Mouse (Mus musculus) heart, embryonic 11.5 days (tissue): Measurements from ENCODE around the gene 1810043G02Rik. TPM values are rescaled to one million over a fixed set of nuclear protein-coding genes. Genes with fewer than 3 reads are reported as not detected.
"Not testable (repeated sequence)": the region's sequence is repeated elsewhere in the genome, so short reads cannot be mapped to it uniquely, and the experiment has no call there.

Source experiments
- ATAC-seq: fragments of 200-750 bp; cut with Nextera tagmentation; replicated peaks from 2 replicates; pipeline ENCODE4 v1.8.0; 2017; ENCODE audit warnings: moderate library complexity; ENCODE audit not compliant: insufficient number of reproducible peaks, low FRiP score, low TSS enrichment
- H3K27ac ChIP-seq: fragments of 300-500 bp; sonication (generic); 2 replicates; pipeline ENCODE4 v1.5.1; 2014; ENCODE audit warnings: mild to moderate bottlenecking, low read depth, low read length
- H3K27me3 ChIP-seq: fragments of 300-500 bp; sonication (generic); 2 replicates; pipeline ENCODE4 v1.6.1; 2014; ENCODE audit warnings: mild to moderate bottlenecking, low read length, mixed read lengths; ENCODE audit not compliant: control insufficient read depth, insufficient read depth
- H3K36me3 ChIP-seq: fragments of 300-500 bp; sonication (generic); 2 replicates; pipeline ENCODE4 v1.6.1; 2014; ENCODE audit warnings: mild to moderate bottlenecking, low read length, moderate library complexity, mixed read lengths; ENCODE audit not compliant: control insufficient read depth, insufficient read depth
- H3K4me1 ChIP-seq: fragments of 300-500 bp; sonication (generic); 2 replicates; pipeline ENCODE4 v1.6.1; 2014; ENCODE audit warnings: low read length; ENCODE audit not compliant: control insufficient read depth, insufficient read depth
- H3K4me2 ChIP-seq: fragments of 300-500 bp; sonication (generic); 2 replicates; pipeline ENCODE4 v1.6.1; 2014; ENCODE audit warnings: mild to moderate bottlenecking, moderate library complexity
- H3K4me3 ChIP-seq: fragments of 300-500 bp; sonication (generic); 2 replicates; pipeline ENCODE4 v1.5.1; 2014; ENCODE audit warnings: low read depth, low read length
- H3K9ac ChIP-seq: fragments of 300-500 bp; sonication (generic); 2 replicates; pipeline ENCODE4 v1.6.1; 2014; ENCODE audit warnings: mild to moderate bottlenecking, low read depth, low read length, moderate library complexity
- H3K9me3 ChIP-seq: fragments of 300-500 bp; sonication (generic); replicated peaks from 2 replicates; pipeline ENCODE4 v1.6.1; 2016; ENCODE audit warnings: low read length; ENCODE audit not compliant: control insufficient read depth
- WGBS: fragments of 180-500 bp; shearing (Covaris S2); extraction: QIAGEN DNeasy Blood & Tissue Kit; methylation state at CpG from one replicate; pipeline ENCODE4 v1.1.7; 2014; ENCODE audit not compliant: insufficient replicate concordance; 5-methylcytosine and 5-hydroxymethylcytosine counted together
- polyA plus RNA-seq: library from polyadenylated mRNA; unstranded; fragments of >200 nt; fragmentation: Nextera tagmentation; extraction: Ambion mirVana; gene quantifications from 2 replicates; pipeline ENCODE4 v1.2.1, GENCODE M21; 2014

The 1810043G02Rik gene
- 17.1 and 17.2 TPM in 2 replicates for polyA plus RNA-seq

- H3K4me1 ChIP-seq, result peaks cover 5% of the 10 kb centered on the region
- H3K27ac ChIP-seq, result peak within 1 kb of the TSS; percentile 29; the same call in 1 of the 2 replicates
- no peaks in the 10 kb centered on the region for H3K9me3 ChIP-seq
- H3K4me3 ChIP-seq, result peak within 1 kb of the TSS; percentile 70
- H3K9ac ChIP-seq, result peak within 1 kb of the TSS; percentile 80
- H3K27me3 ChIP-seq, result no peaks in the 10 kb centered on the region; the same call in 1 of the 2 replicates
- 1% methylated on average over 57 of the region's 57 CpGs for WGBS
- ATAC-seq, result peak; percentile 94
- H3K36me3 ChIP-seq, result no peaks in the 10 kb centered on the region
- peak within 1 kb of the TSS; percentile 88 for H3K4me2 ChIP-seq
Measured at GRCm38 (mm10) chr10:77978351-77979350, at the start of gene 1810043G02Rik. Gene 1810043G02Rik (plus strand): TSS chr10:77978524.

GRCm38 (mm10) chr10:77939685-77940084 is 38.6 kb upstream of the 1810043G02Rik start:
- no peak for ATAC-seq

GRCm38 (mm10) chr10:77950468-77950867 is 27.9 kb upstream of the 1810043G02Rik start:
- not testable (repeated sequence) for ATAC-seq, H3K4me2 ChIP-seq, H3K4me1 ChIP-seq, H3K9ac ChIP-seq, H3K4me3 ChIP-seq, H3K27me3 ChIP-seq, H3K36me3 ChIP-seq, H3K27ac ChIP-seq, H3K9me3 ChIP-seq
- WGBS, result 82% methylated on average over 8 of the region's 12 CpGs

More at GRCm38 (mm10) chr10:77939685-77940084, 38.6 kb upstream of the 1810043G02Rik start:
- WGBS, result 37% methylated on average over 2 of the region's 2 CpGs
- Histone ChIP-seq H3K4me1 (no peaks in the 10 kb centered on the region), H3K36me3 (no peaks in the 10 kb centered on the region), H3K27me3 (no peaks in the 10 kb centered on the region), H3K27ac (no peak overlapping the region), H3K4me2 (no peak overlapping the region), H3K9ac (no peak overlapping the region), H3K9me3 (no peaks in the 10 kb centered on the region), H3K4me3 (no peak overlapping the region)

GRCm38 (mm10) chr10:77962725-77963124 is 15.6 kb upstream of the 1810043G02Rik start:
- Histone ChIP-seq H3K4me1 (no peaks in the 10 kb centered on the region), H3K4me3 (no peak overlapping the region), H3K27ac (no peak overlapping the region), H3K9ac (no peak overlapping the region), H3K4me2 (no peak overlapping the region), H3K36me3 (no peaks in the 10 kb centered on the region), H3K9me3 (no peaks in the 10 kb centered on the region), H3K27me3 (peaks cover 5% of the 10 kb centered on the region)
- no peak for ATAC-seq
- WGBS, result 90% methylated on average over 2 of the region's 2 CpGs

- Histone ChIP-seq H3K27ac (no peak overlapping the region), H3K27me3 (peaks cover 18% of the 10 kb centered on the region), H3K4me2 (no peak overlapping the region), H3K9me3 (no peaks in the 10 kb centered on the region), H3K4me1 (no peaks in the 10 kb centered on the region), H3K4me3 (no peak overlapping the region), H3K36me3 (no peaks in the 10 kb centered on the region), H3K9ac (no peak overlapping the region)
- no peak for ATAC-seq
- 72% methylated on average over 6 of the region's 6 CpGs for WGBS
Measured at GRCm38 (mm10) chr10:77963971-77964370, 14.4 kb upstream of the 1810043G02Rik start.

- H3K36me3 ChIP-seq, result no peaks in the 10 kb centered on the region
- peak overlapping the region; percentile 63 for H3K4me2 ChIP-seq
- peak overlapping the region; percentile 31 for H3K4me3 ChIP-seq
- H3K27ac ChIP-seq, result no peak overlapping the region
- no peak overlapping the region for H3K9ac ChIP-seq
- ATAC-seq, result no peak
- no peaks in the 10 kb centered on the region for H3K9me3 ChIP-seq
- peaks cover 35% of the 10 kb centered on the region for H3K27me3 ChIP-seq
- WGBS, result 5% methylated on average over 26 of the region's 26 CpGs
- peaks cover 4% of the 10 kb centered on the region; the same call in 1 of the 2 replicates for H3K4me1 ChIP-seq
Measured at GRCm38 (mm10) chr10:77969274-77969972, 8.9 kb upstream of the 1810043G02Rik start.

GRCm38 (mm10) chr10:77969973-77970325 is 8.4 kb upstream of the 1810043G02Rik start:
- Histone ChIP-seq H3K9ac (no peak overlapping the region), H3K4me1 (peaks cover 4% of the 10 kb centered on the region; the same call in 1 of the 2 replicates), H3K27ac (no peak overlapping the region), H3K27me3 (peaks cover 35% of the 10 kb centered on the region), H3K36me3 (no peaks in the 10 kb centered on the region), H3K4me3 (peak overlapping the region; percentile 31), H3K9me3 (no peaks in the 10 kb centered on the region), H3K4me2 (peak overlapping the region; percentile 63)
- no peak for ATAC-seq
- 12% methylated on average over 8 of the region's 8 CpGs for WGBS

GRCm38 (mm10) chr10:77970481-77970880 is 7.8 kb upstream of the 1810043G02Rik start, which contains the start of gene Trpm2:
Gene Trpm2 (minus strand): TSS chr10:77970563.
- Histone ChIP-seq H3K27ac (no peak within 1 kb of the TSS), H3K36me3 (no peaks in the 10 kb centered on the region), H3K9ac (no peak within 1 kb of the TSS), H3K27me3 (peaks cover 35% of the 10 kb centered on the region), H3K4me2 (peak within 1 kb of the TSS; percentile 63), H3K9me3 (no peaks in the 10 kb centered on the region), H3K4me1 (peaks cover 4% of the 10 kb centered on the region; the same call in 1 of the 2 replicates), H3K4me3 (peak within 1 kb of the TSS; percentile 31)
- 63% methylated on average over 6 of the region's 6 CpGs for whole genome bisulfite sequencing
- no peak for ATAC-seq
